Mouse (Mus musculus): ENCODE results near the gene Dthd1.

Dthd1 gene

GRCm38 (mm10) chr5:62867003-62867402, 53.4 kb downstream of the Dthd1 start:
- DNase-seq = no peak

GRCm38 (mm10) chr5:62879530-62879929, 65.9 kb downstream of the Dthd1 start:
- DNase-seq = no peak

GRCm38 (mm10) chr5:62895326-62895725, 81.7 kb downstream of the Dthd1 start:
- no peak for DNase-seq

GRCm38 (mm10) chr5:62906954-62907353, 93.3 kb downstream of the Dthd1 start:
- no peak for DNase-seq

- DNase-seq = no peak
Observed at GRCm38 (mm10) chr5:62909074-62909473, 95.5 kb downstream of the Dthd1 start.

- no peak for DNase-seq
Observed at GRCm38 (mm10) chr5:62924616-62925015, 111.0 kb downstream of the Dthd1 start.
